Mouse (Mus musculus): ENCODE results near the gene Tbc1d25. TPM values are rescaled to one million over a fixed set of nuclear protein-coding genes. Genes with fewer than 3 reads are reported as not detected.

Tbc1d25 gene
- 22.8 to 25.2 TPM (median 23.9 TPM) in 4 replicates for total RNA-seq (2023; ENCODE audit: inconsistent age)

GRCm38 (mm10) chrX:8175504-8176385 is at the start of gene Tbc1d25:
Gene Tbc1d25 (minus strand): TSS chrX:8176181.

GRCm38 (mm10) chrX:8206015-8206693 is 30.2 kb upstream of the Tbc1d25 start, which contains the start of gene Porcn:
Gene Porcn (minus strand): TSS chrX:8206525.

GRCm38 (mm10) chrX:8193419-8193723 is 17.4 kb upstream of the Tbc1d25 start, which contains the start of gene Ebp:
Gene Ebp (minus strand): TSS chrX:8193512.

GRCm38 (mm10) chrX:8145153-8145991 is 30.6 kb downstream of the Tbc1d25 start, which contains the start of gene Rbm3:
Gene Rbm3 (minus strand): TSS chrX:8145880.

GRCm38 (mm10) chrX:8132017-8132976 is 43.7 kb downstream of the Tbc1d25 start, which contains the start of gene Wdr13:
Gene Wdr13 (minus strand): TSS chrX:8132892.

Other genes starting within 250 kb of the Tbc1d25 start
- not detected in 4 replicates for gene Eras, start 247.6 kb downstream of the Tbc1d25 start, total RNA-seq (2023; ENCODE audit: inconsistent age)
- gene Hdac6, start 228.3 kb downstream of the Tbc1d25 start, total RNA-seq (2023; ENCODE audit: inconsistent age) = 16.5 to 22.4 TPM (median 19.2 TPM) in 4 replicates
- gene Gata1, start 198.1 kb downstream of the Tbc1d25 start, total RNA-seq (2023; ENCODE audit: inconsistent age) = 0.26 to 0.99 TPM in 2 of 4 replicates, not detected in the others
- gene Glod5, start 157.7 kb downstream of the Tbc1d25 start, total RNA-seq (2023; ENCODE audit: inconsistent age) = not detected in 4 replicates
- gene Suv39h1, start 101.4 kb downstream of the Tbc1d25 start, total RNA-seq (2023; ENCODE audit: inconsistent age) = 26.1 to 33.5 TPM (median 29.6 TPM) in 4 replicates
- gene Was, start 85.7 kb downstream of the Tbc1d25 start, total RNA-seq (2023; ENCODE audit: inconsistent age) = 131 to 137 TPM (median 136 TPM) in 4 replicates
- 32.3 to 39.6 TPM (median 36.3 TPM) in 4 replicates for gene Wdr13, start 43.3 kb downstream of the Tbc1d25 start, total RNA-seq (2023; ENCODE audit: inconsistent age)
- 461 to 615 TPM (median 557 TPM) in 4 replicates for gene Rbm3, start 30.3 kb downstream of the Tbc1d25 start, total RNA-seq (2023; ENCODE audit: inconsistent age)
- 33.9 to 47.7 TPM (median 38.6 TPM) in 4 replicates for gene Ebp, start 17.3 kb upstream of the Tbc1d25 start, total RNA-seq (2023; ENCODE audit: inconsistent age)
- not detected in 4 replicates for gene Porcn, start 30.3 kb upstream of the Tbc1d25 start, total RNA-seq (2023; ENCODE audit: inconsistent age)
- gene Ftsj1, start 76.2 kb upstream of the Tbc1d25 start, total RNA-seq (2023; ENCODE audit: inconsistent age) = 13.7 to 16.0 TPM (median 14.8 TPM) in 4 replicates
- gene Slc38a5, start 95.0 kb upstream of the Tbc1d25 start, total RNA-seq (2023; ENCODE audit: inconsistent age) = not detected in 4 replicates
- not detected in 4 replicates for gene Ssxb10, start 151.2 kb upstream of the Tbc1d25 start, total RNA-seq (2023; ENCODE audit: inconsistent age)
- gene Ssxb9, start 190.8 kb upstream of the Tbc1d25 start, total RNA-seq (2023; ENCODE audit: inconsistent age) = not detected in 4 replicates
- not detected in 4 replicates for gene Ssxb1, start 237.1 kb upstream of the Tbc1d25 start, total RNA-seq (2023; ENCODE audit: inconsistent age)

Measured in B cell, adult (primary cell).